16 mouse cellular contexts compared by ENCODE assay signal in the genomic region with DNA sequence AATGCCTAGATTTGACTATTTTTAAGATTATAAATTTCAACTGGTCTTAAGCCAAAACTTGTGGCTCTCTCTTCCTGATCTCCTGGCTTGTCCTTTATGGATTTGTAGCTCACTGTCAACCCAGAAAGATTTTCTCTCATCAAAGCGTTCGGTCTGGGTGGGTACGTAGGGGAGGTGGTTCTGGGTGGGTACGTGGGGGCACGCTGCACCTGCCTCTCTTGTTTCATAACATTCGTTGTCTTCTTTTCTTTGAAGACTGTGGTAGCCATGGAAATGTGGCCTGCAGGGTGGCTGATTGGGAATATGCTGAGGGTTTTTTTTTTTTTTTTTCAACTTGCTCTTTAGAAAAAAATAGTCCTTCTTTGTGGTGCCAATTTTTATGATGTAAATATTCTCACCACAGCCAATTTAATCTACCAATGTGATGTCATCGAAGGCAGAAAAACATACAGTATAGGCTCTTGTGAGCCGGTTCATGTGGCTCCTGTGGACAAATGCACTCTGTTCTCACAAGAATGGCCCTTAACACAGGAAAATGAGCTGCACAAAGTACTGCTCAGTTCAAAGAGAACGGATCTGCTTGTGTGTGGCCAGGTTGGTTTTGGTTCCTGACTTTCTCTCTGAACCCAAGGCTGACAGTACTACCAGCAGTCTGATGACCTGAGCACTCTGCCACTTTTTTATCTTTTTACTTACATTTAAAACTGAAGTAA. TPM values are rescaled to one million over a fixed set of nuclear protein-coding genes. Genes with fewer than 3 reads are reported as not detected.
A peak's percentile ranks its signal among the peaks of the same experiment; 100 is the strongest.
DNase-seq lines count a peak whose midpoint lies in the region; ATAC-seq and TF ChIP-seq lines count a peak whose summit lies in the region.
"Had no signal": no experiment of that assay in that cellular context is flagged by ENCODE, and none has a peak within 500 bp of the region (broad histone marks: within the 10 kb centered on the region; RNA-seq: fewer than 3 reads in every experiment).

No protein-coding gene starts in this region.

- H3K4me3 ChIP-seq in midbrain, embryonic 13.5 days (replicated peaks): no peak overlapping the region
- no peak overlapping the region for H3K4me3 ChIP-seq in midbrain, embryonic 10.5 days
- no peak overlapping the region for H3K4me3 ChIP-seq in forebrain, embryonic 15.5 days
- H3K4me3 ChIP-seq: embryonic facial prominence, embryonic 12.5 days; heart, embryonic 13.5 days; limb, embryonic 13.5 days had no signal

- ATAC-seq in midbrain, embryonic 13.5 days: peak; percentile 68; the same call in 1 of the 2 replicates
- peak; percentile 47 for ATAC-seq in forebrain, embryonic 15.5 days (replicated peaks)
- ATAC-seq in neutrophil, adult 5-6 weeks (ENCODE audit: extremely low read depth, insufficient number of reproducible peaks, low FRiP score, poor library complexity, severe bottlenecking): peak; percentile 39; the same call in 1 of the 2 replicates

- H3K9ac ChIP-seq in midbrain, embryonic 13.5 days (replicated peaks): no peak overlapping the region
- no peak overlapping the region for H3K9ac ChIP-seq in forebrain, embryonic 15.5 days (replicated peaks)
- H3K9ac ChIP-seq: embryonic facial prominence, embryonic 12.5 days; heart, embryonic 13.5 days; limb, embryonic 13.5 days had no signal

- H3K36me3 ChIP-seq in midbrain, embryonic 13.5 days: no peaks in the 10 kb centered on the region
- no peaks in the 10 kb centered on the region for H3K36me3 ChIP-seq in midbrain, embryonic 10.5 days
- H3K36me3 ChIP-seq in forebrain, embryonic 15.5 days: no peaks in the 10 kb centered on the region
- H3K36me3 ChIP-seq: embryonic facial prominence, embryonic 12.5 days; heart, embryonic 13.5 days; limb, embryonic 13.5 days had no signal

- peaks cover 14% of the 10 kb centered on the region for H3K4me1 ChIP-seq in midbrain, embryonic 13.5 days (replicated peaks)
- H3K4me1 ChIP-seq in midbrain, embryonic 10.5 days: peaks cover 16% of the 10 kb centered on the region; the same call in 1 of the 2 replicates
- peaks cover 14% of the 10 kb centered on the region for H3K4me1 ChIP-seq in forebrain, embryonic 15.5 days
- H3K4me1 ChIP-seq: embryonic facial prominence, embryonic 12.5 days had no signal

- no peak overlapping the region for H3K4me2 ChIP-seq in midbrain, embryonic 13.5 days (replicated peaks)
- no peak overlapping the region for H3K4me2 ChIP-seq in forebrain, embryonic 15.5 days (replicated peaks)
- H3K4me2 ChIP-seq: embryonic facial prominence, embryonic 12.5 days; heart, embryonic 13.5 days; limb, embryonic 13.5 days had no signal

- no peak overlapping the region for H3K27ac ChIP-seq in midbrain, embryonic 13.5 days
- H3K27ac ChIP-seq in midbrain, embryonic 10.5 days (replicated peaks): no peak overlapping the region
- peak overlapping the region; percentile 20 for H3K27ac ChIP-seq in forebrain, embryonic 15.5 days (replicated peaks)
- H3K27ac ChIP-seq: embryonic facial prominence, embryonic 12.5 days; heart, embryonic 13.5 days; limb, embryonic 13.5 days had no signal

- no peaks in the 10 kb centered on the region for H3K27me3 ChIP-seq in midbrain, embryonic 13.5 days
- H3K27me3 ChIP-seq in midbrain, embryonic 10.5 days (ENCODE audit: low read depth, poor library complexity, severe bottlenecking): no peaks in the 10 kb centered on the region
- no peaks in the 10 kb centered on the region for H3K27me3 ChIP-seq in forebrain, embryonic 15.5 days
- H3K27me3 ChIP-seq: embryonic facial prominence, embryonic 12.5 days; heart, embryonic 13.5 days; limb, embryonic 13.5 days had no signal

- H3K9me3 ChIP-seq in midbrain, embryonic 13.5 days: no peaks in the 10 kb centered on the region
- no peaks in the 10 kb centered on the region for H3K9me3 ChIP-seq in midbrain, embryonic 10.5 days (replicated peaks)
- no peaks in the 10 kb centered on the region for H3K9me3 ChIP-seq in forebrain, embryonic 15.5 days
- H3K9me3 ChIP-seq: embryonic facial prominence, embryonic 12.5 days; heart, embryonic 13.5 days; limb, embryonic 13.5 days had no signal

- no peak for TF ChIP-seq POLR2A in brain, embryonic 14.5 days (IDR thresholded peaks at IDR 0.05; ENCODE audit: borderline replicate concordance, extremely low read depth, insufficient read depth, insufficient read length, poor library complexity, severe bottlenecking)

- no peak for DNase-seq in midbrain, embryonic 10.5 days (ENCODE audit: low spot score)
- DNase-seq in brain, embryonic 14.5 days (ENCODE audit: low read depth): peak; percentile 61
- no peak for DNase-seq in kidney, adult 11 months
- no peak for DNase-seq in cerebellum, adult 9-10 months
- DNase-seq: adrenal gland, adult 2 months; cerebellum, adult 18-20 months; heart, postnatal 4 days; kidney, adult 8-10 months; kidney, postnatal 25 days; right cerebral cortex, adult 18-20 months had no signal

- 66% methylated on average over 9 of the region's 9 CpGs for WGBS in midbrain, embryonic 13.5 days
- 79% methylated on average over 9 of the region's 9 CpGs for WGBS in midbrain, embryonic 10.5 days
- 22% methylated on average over 9 of the region's 9 CpGs for WGBS in forebrain, embryonic 15.5 days

- TF ChIP-seq CTCF in brain, embryonic 14.5 days (IDR thresholded peaks at IDR 0.05; ENCODE audit: borderline replicate concordance, extremely low read depth, insufficient read depth, insufficient read length): no peak

RNA-seq across cellular contexts. Expression of gene Fam241a, which starts 27.9 kb away (rescaled TPM):
- polyA plus RNA-seq in midbrain, embryonic 13.5 days (2015; fragmentation: Nextera tagmentation; extraction: Ambion mirVana): 4.8 and 6.6 TPM in 2 replicates
- polyA plus RNA-seq in midbrain, embryonic 10.5 days (2016; fragmentation: Nextera tagmentation; extraction: Ambion mirVana): 2.5 TPM in 2 replicates
- 6.1 and 6.3 TPM in 2 replicates for polyA plus RNA-seq in brain, embryonic 14.5 days (2012; rRNA removed)
- 10.0 and 10.7 TPM in 2 replicates for polyA plus RNA-seq in forebrain, embryonic 15.5 days (2015; fragmentation: Nextera tagmentation; extraction: Ambion mirVana)
- total RNA-seq in neutrophil, adult 5-6 weeks (2017): 9.5 and 12.7 TPM in 2 replicates

RNA-seq across cellular contexts. Expression of gene Ap1ar, which starts 30.9 kb away (rescaled TPM):
- polyA plus RNA-seq in midbrain, embryonic 13.5 days (2015; fragmentation: Nextera tagmentation; extraction: Ambion mirVana): 70.8 and 75.9 TPM in 2 replicates
- 54.6 and 54.8 TPM in 2 replicates for polyA plus RNA-seq in midbrain, embryonic 10.5 days (2016; fragmentation: Nextera tagmentation; extraction: Ambion mirVana)
- 43.9 and 69.3 TPM in 2 replicates for polyA plus RNA-seq in brain, embryonic 14.5 days (2012; rRNA removed)
- polyA plus RNA-seq in forebrain, embryonic 15.5 days (2015; fragmentation: Nextera tagmentation; extraction: Ambion mirVana): 87.1 and 89.2 TPM in 2 replicates
- total RNA-seq in neutrophil, adult 5-6 weeks (2017): 43.0 and 58.7 TPM in 2 replicates
